Mouse (Mus musculus) CH12.LX (cell line): ENCODE measurements around the gene Ank3. TPM values are rescaled to one million over a fixed set of nuclear protein-coding genes. Genes with fewer than 3 reads are reported as not detected.

Experiments used
- DNase-seq: peaks from one replicate; pipeline ENCODE4 v3.0.0-alpha.2; 2013; ENCODE audit errors: extremely low read depth
- H3K27ac ChIP-seq: 2 replicates; pipeline ENCODE4 v1.5.1; 2012; ENCODE audit warnings: low read depth, mild to moderate bottlenecking, control low read depth, moderate library complexity; ENCODE audit not compliant: insufficient read depth
- H3K27me3 ChIP-seq: replicated peaks from 2 replicates; pipeline ENCODE3; 2012; ENCODE audit warnings: inconsistent platforms
- H3K36me3 ChIP-seq, 2 experiments: replicated peaks in 1 of 2; 2 replicates each; pipeline versions ENCODE3 to v1.6.1; 2012; ENCODE audit warnings: inconsistent platforms in 1 of 2, low read length in 1 of 2, mild to moderate bottlenecking in 1 of 2, mixed read lengths in 1 of 2, moderate library complexity in 1 of 2; ENCODE audit not compliant: control insufficient read depth in 1 of 2, insufficient read depth in 1 of 2
- H3K4me1 ChIP-seq, 2 experiments: 2 replicates each; pipeline ENCODE4 v1.6.1; 2012; ENCODE audit warnings: inconsistent platforms in 1 of 2, moderate library complexity in 1 of 2; ENCODE audit not compliant: insufficient read depth in 2 of 2, control insufficient read depth in 1 of 2
- H3K4me2 ChIP-seq: 2 replicates; pipeline ENCODE4 v1.6.1; 2012; ENCODE audit warnings: low read depth, mild to moderate bottlenecking, control low read depth; ENCODE audit not compliant: poor library complexity, insufficient read depth, severe bottlenecking
- H3K4me3 ChIP-seq, 3 experiments: fragments of 150-350 bp in 1 of 3; sonication (generic) in 1 of 3; replicated peaks in 1 of 3; 2 replicates each; pipeline versions ENCODE3 to v1.5.1; 2011 to 2012; ENCODE audit warnings: low read depth in 2 of 3, low read length in 2 of 3, mild to moderate bottlenecking in 2 of 3, moderate library complexity in 2 of 3, control low read depth in 1 of 3, improper control_type of control experiment in 1 of 3, inconsistent platforms in 1 of 3, mixed read lengths in 1 of 3; ENCODE audit not compliant: poor library complexity in 1 of 3
- H3K79me2 ChIP-seq: replicated peaks from 2 replicates; pipeline ENCODE4 v1.6.1; 2012; ENCODE audit warnings: mild to moderate bottlenecking, moderate library complexity; ENCODE audit not compliant: control insufficient read depth, poor library complexity, insufficient read depth, severe bottlenecking; ENCODE audit errors: extremely low read depth
- H3K9ac ChIP-seq: 2 replicates; pipeline ENCODE4 v1.6.1; 2012; ENCODE audit warnings: low read depth, mild to moderate bottlenecking, control low read depth, moderate library complexity; ENCODE audit not compliant: insufficient read depth
- H3K9me3 ChIP-seq: replicated peaks from 2 replicates; pipeline ENCODE3; 2012; ENCODE audit warnings: low read length, inconsistent platforms, mixed read lengths
- CHD2 ChIP-seq: IDR thresholded peaks from 2 replicates; pipeline ENCODE4 v1.6.1; 2011; ENCODE audit warnings: low read length, improper control_type of control experiment
- CTCF ChIP-seq, 2 experiments: IDR thresholded peaks in 1 of 2; conservative IDR thresholded peaks in 1 of 2; 2 replicates each; pipeline ENCODE4 v1.5.1; 2011 to 2012; ENCODE audit warnings: low read depth in 2 of 2, low read length in 2 of 2, improper control_type of control experiment in 1 of 2, inconsistent platforms in 1 of 2, mild to moderate bottlenecking in 1 of 2, moderate library complexity in 1 of 2
- ELF1 ChIP-seq: IDR thresholded peaks from 2 replicates; pipeline ENCODE4 v1.6.1; 2014; ENCODE audit warnings: low read depth, mild to moderate bottlenecking, inconsistent platforms, low read length, improper control_type of control experiment
- EP300 ChIP-seq: IDR thresholded peaks from 2 replicates; pipeline ENCODE4 v1.6.1; 2011; ENCODE audit warnings: low read length, improper control_type of control experiment
- ETS1 ChIP-seq: conservative IDR thresholded peaks from 2 replicates; pipeline ENCODE4 v1.6.1; 2012; ENCODE audit warnings: low read depth, mild to moderate bottlenecking, inconsistent platforms, low read length, improper control_type of control experiment, moderate library complexity
- GABPA ChIP-seq: IDR thresholded peaks from 2 replicates; pipeline ENCODE4 v1.6.1; 2012; ENCODE audit warnings: low read depth, low read length, improper control_type of control experiment, inconsistent platforms; ENCODE audit not compliant: insufficient replicate concordance
- IRF4 ChIP-seq: IDR thresholded peaks from 2 replicates; pipeline ENCODE4 v1.6.1; 2014; ENCODE audit warnings: low read depth, mild to moderate bottlenecking, inconsistent platforms, low read length, improper control_type of control experiment
- JUN ChIP-seq: IDR thresholded peaks from 2 replicates; pipeline ENCODE4 v1.6.1; 2011; ENCODE audit warnings: low read depth, mild to moderate bottlenecking, low read length, improper control_type of control experiment, moderate library complexity; ENCODE audit not compliant: insufficient read depth
- MAFK ChIP-seq: IDR thresholded peaks from 2 replicates; pipeline ENCODE4 v1.6.1; 2011; ENCODE audit warnings: low read length, improper control_type of control experiment; ENCODE audit not compliant: insufficient replicate concordance
- MAZ ChIP-seq: IDR thresholded peaks from 2 replicates; pipeline ENCODE4 v1.6.1; 2012; ENCODE audit warnings: low read depth, mild to moderate bottlenecking, inconsistent platforms, low read length, improper control_type of control experiment, moderate library complexity
- MEF2A ChIP-seq: IDR thresholded peaks from 2 replicates; pipeline ENCODE4 v1.6.1; 2014; ENCODE audit warnings: low read depth, mild to moderate bottlenecking, inconsistent platforms, low read length, improper control_type of control experiment, borderline replicate concordance
- NELFE ChIP-seq: IDR thresholded peaks from 2 replicates; pipeline ENCODE4 v1.6.1; 2011; ENCODE audit warnings: low read depth, low read length, improper control_type of control experiment
- NRF1 ChIP-seq: IDR thresholded peaks from 2 replicates; pipeline ENCODE4 v1.6.1; 2014; ENCODE audit warnings: low read depth, mild to moderate bottlenecking, inconsistent platforms, low read length, improper control_type of control experiment, moderate library complexity
- PAX5 ChIP-seq: IDR thresholded peaks from 2 replicates; pipeline ENCODE4 v1.6.1; 2012; ENCODE audit warnings: low read length, inconsistent platforms, mixed read lengths
- POLR2AphosphoS2 ChIP-seq: IDR thresholded peaks from 2 replicates; pipeline ENCODE4 v1.6.1; 2011; ENCODE audit warnings: low read depth, low read length, improper control_type of control experiment
- RCOR1 ChIP-seq: conservative IDR thresholded peaks from 2 replicates; pipeline ENCODE4 v1.6.1; 2012; ENCODE audit warnings: low read depth, mild to moderate bottlenecking, inconsistent platforms, low read length, improper control_type of control experiment
- SIN3A ChIP-seq: IDR thresholded peaks from 2 replicates; pipeline ENCODE4 v1.6.1; 2012; ENCODE audit warnings: low read length, improper control_type of control experiment, inconsistent platforms
- SMC3 ChIP-seq: IDR thresholded peaks from 2 replicates; pipeline ENCODE4 v1.6.1; 2011; ENCODE audit warnings: low read depth, low read length, improper control_type of control experiment
- TBP ChIP-seq: conservative IDR thresholded peaks from 2 replicates; pipeline ENCODE4 v1.6.1; 2011; ENCODE audit warnings: low read depth, low read length, improper control_type of control experiment
- TCF12 ChIP-seq: IDR thresholded peaks from 2 replicates; pipeline ENCODE4 v1.6.1; 2014; ENCODE audit warnings: low read depth, mild to moderate bottlenecking, inconsistent platforms, low read length, improper control_type of control experiment
- UBTF ChIP-seq: IDR thresholded peaks from 2 replicates; pipeline ENCODE4 v1.6.1; 2012; ENCODE audit warnings: low read depth, mild to moderate bottlenecking, inconsistent platforms, low read length, improper control_type of control experiment, moderate library complexity
- USF2 ChIP-seq: conservative IDR thresholded peaks from 2 replicates; pipeline ENCODE4 v1.6.1; 2011; ENCODE audit warnings: low read depth, low read length, improper control_type of control experiment
- ZC3H11A ChIP-seq: IDR thresholded peaks from 2 replicates; pipeline ENCODE4 v1.6.1; 2012; ENCODE audit warnings: low read depth, mild to moderate bottlenecking, inconsistent platforms, low read length, improper control_type of control experiment
- ZKSCAN1 ChIP-seq: IDR thresholded peaks from 2 replicates; pipeline ENCODE4 v1.6.1; 2012; ENCODE audit warnings: low read depth, inconsistent platforms, low read length, improper control_type of control experiment, borderline replicate concordance
- ZMIZ1 ChIP-seq: IDR thresholded peaks from 2 replicates; pipeline ENCODE4 v1.6.1; 2012; ENCODE audit warnings: low read depth, mild to moderate bottlenecking, inconsistent platforms, low read length, improper control_type of control experiment
- ZNF384 ChIP-seq: IDR thresholded peaks from 2 replicates; pipeline ENCODE4 v1.6.1; 2012; ENCODE audit warnings: low read depth, low read length, improper control_type of control experiment, inconsistent platforms
- dilution Hi-C: fragments of 300-500 bp; cut with MboI; formaldehyde crosslinking; loops from 2 replicates; pipeline ENCODE4 v1.14.3; 2020; ENCODE audit warnings: low sequenced_read_pairs; ENCODE audit not compliant: extremely low pct_unique_long_range_greater_than_20kb, extremely low pct_ligation_motif_present
- in situ Hi-C: fragments of 300-500 bp; cut with MboI; formaldehyde crosslinking; loops from 3 replicates; pipeline ENCODE4 v1.14.3; 2019; ENCODE audit warnings: low sequenced_read_pairs, low pct_ligation_motif_present, low pct_unique_long_range_greater_than_20kb, mixed read lengths
- polyA plus RNA-seq: library from polyadenylated mRNA; unstranded; fragments of >175 nt; gene quantifications from 2 replicates; pipeline ENCODE4 v1.2.1, GENCODE M21; 2012; ENCODE audit warnings: low read depth; ENCODE audit not compliant: insufficient read length
- total RNA-seq, 2 experiments: library from RNA; depleted of rRNA; stranded (reverse); fragments of 300-350 nt in 1 of 2; fragments of >200 nt in 1 of 2; gene quantifications; 2 replicates each; pipeline ENCODE4 v1.2.3; 2012 to 2014

The Ank3 gene
- total and polyA plus RNA-seq, 3 experiments: 4.7 to 8.3 (median 6.2) TPM

DNA sequence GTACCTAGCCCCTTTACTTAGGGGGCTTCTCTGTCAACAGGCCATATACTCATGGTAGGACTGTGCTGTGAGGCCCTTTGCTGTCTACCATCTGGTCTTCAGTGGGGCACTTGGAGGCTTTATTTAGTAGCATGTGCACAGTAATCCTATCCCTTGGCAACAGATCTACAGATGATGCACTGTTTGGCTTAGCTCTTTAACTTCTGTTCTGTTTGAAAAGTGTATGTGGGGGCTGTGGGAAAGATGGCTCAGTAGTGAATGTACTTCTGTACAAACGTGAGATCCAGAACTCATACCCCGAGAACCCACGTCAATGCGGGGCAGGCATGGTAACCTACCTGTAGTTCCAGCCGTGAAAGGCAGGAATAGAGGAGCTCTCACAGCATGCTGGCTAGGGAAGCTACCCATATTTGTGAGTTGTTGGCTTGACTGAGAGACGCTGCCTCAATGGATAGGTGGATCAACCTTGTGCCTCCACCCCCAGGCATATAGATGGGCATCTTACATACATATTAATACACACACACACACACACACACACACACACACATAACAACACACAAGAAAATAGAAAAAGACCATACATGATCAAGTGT, 86.7 kb downstream of the Ank3 start:
- Histone ChIP-seq H3K36me3 (no peaks in the 10 kb centered on the region), H3K4me2 (no peak overlapping the region), H3K9me3 (no peaks in the 10 kb centered on the region), H3K27ac (no peak overlapping the region), H3K4me3 (no peak overlapping the region), H3K4me1 (peaks cover 0 to 3% of the 10 kb centered on the region in 2 experiments; a peak in 2 of 4 replicates), H3K9ac (no peak overlapping the region), H3K27me3 (no peaks in the 10 kb centered on the region), H3K79me2 (no peaks in the 10 kb centered on the region)
- TF ChIP-seq UBTF (no peak), POLR2AphosphoS2 (no peak), GABPA (no peak), RCOR1 (no peak), USF2 (no peak), MAZ (no peak), ZMIZ1 (no peak), NRF1 (no peak), PAX5 (no peak), ZC3H11A (no peak), EP300 (no peak), MAFK (no peak), TBP (no peak), SMC3 (no peak)
- DNase-seq: no peak
- in situ Hi-C loops (no loop called here), dilution Hi-C loops (no loop called here)

GRCm38 (mm10) chr10:69490182-69490581, 91.6 kb downstream of the Ank3 start:
- Histone ChIP-seq H3K79me2 (no peaks in the 10 kb centered on the region), H3K4me3 (no peak overlapping the region), H3K9ac (no peak overlapping the region), H3K9me3 (no peaks in the 10 kb centered on the region), H3K27me3 (no peaks in the 10 kb centered on the region), H3K27ac (no peak overlapping the region), H3K4me2 (no peak overlapping the region), H3K4me1 (peaks cover 0 to 3% of the 10 kb centered on the region in 2 experiments; a peak in 2 of 4 replicates), H3K36me3 (no peaks in the 10 kb centered on the region)
- DNase-seq: no peak
- in situ Hi-C loops: no loop called here
- dilution Hi-C loops: no loop called here
- no peak for TF ChIP-seq GABPA
- TF ChIP-seq MEF2A: no peak
- no peak for TF ChIP-seq ZKSCAN1
- no peak for TF ChIP-seq ETS1
- TF ChIP-seq ELF1: no peak
- no peak for TF ChIP-seq CHD2
- TF ChIP-seq TCF12: no peak
- TF ChIP-seq USF2: no peak
- TF ChIP-seq ZNF384: no peak
- TF ChIP-seq NELFE: no peak
- no peak for TF ChIP-seq IRF4
- no peak for TF ChIP-seq SMC3
- TF ChIP-seq PAX5: no peak
- no peak for TF ChIP-seq SIN3A
- no peak for TF ChIP-seq ZC3H11A
- no peak for TF ChIP-seq EP300
- TF ChIP-seq CTCF (conservative IDR thresholded peaks at IDR 0.05 in 1 of 2, IDR thresholded peaks at IDR 0.05 in 1 of 2; ENCODE audit: low read depth in 2 of 2, low read length in 2 of 2): no peak
- TF ChIP-seq JUN: no peak
- TF ChIP-seq ZMIZ1: no peak
